Mouse (Mus musculus) 416B (cell line): ENCODE results near the gene Zfp3.

ENCODE experiments used
- DNase-seq: peaks from one replicate; pipeline ENCODE4 v3.0.0; 2011; ENCODE audit warnings: low read depth

Zfp3 gene

GRCm38 (mm10) chr11:70808101-70808500 lies 44.1 kb downstream of the Zfp3 start:
- DNase-seq, result peak; percentile 78

GRCm38 (mm10) chr11:70809011-70809410 lies 45.0 kb downstream of the Zfp3 start:
- DNase-seq, result no peak

GRCm38 (mm10) chr11:70811041-70811440 lies 47.0 kb downstream of the Zfp3 start:
- DNase-seq, result no peak

GRCm38 (mm10) chr11:70811471-70812240 lies 47.6 kb downstream of the Zfp3 start:
- DNase-seq, result no peak

- DNase-seq, result peak; percentile 57
Measured at GRCm38 (mm10) chr11:70812365-70812764, 48.4 kb downstream of the Zfp3 start, which contains the start of gene Scimp. Gene Scimp (minus strand): TSS chr11:70812586.

GRCm38 (mm10) chr11:70815071-70815470 lies 51.1 kb downstream of the Zfp3 start:
- no peak for DNase-seq

- DNase-seq, result peak; percentile 80
Measured at GRCm38 (mm10) chr11:70815498-70816078, 51.6 kb downstream of the Zfp3 start.

- DNase-seq, result no peak
Measured at GRCm38 (mm10) chr11:70816770-70817169, 52.8 kb downstream of the Zfp3 start.

- no peak for DNase-seq
Measured at GRCm38 (mm10) chr11:70820120-70820519, 56.1 kb downstream of the Zfp3 start.

- DNase-seq, result peak; percentile 32
Measured at GRCm38 (mm10) chr11:70821728-70822591, 58.0 kb downstream of the Zfp3 start.
